Mouse (Mus musculus) lung, postnatal 0 days (tissue): ENCODE measurements at regions not wholly inside any gene's neighbourhood (a gene's known extent, or its start where the extent isn't known, plus 50 kb on each side); places are given as distances from the start of the nearest gene placed in this dataset.
A peak's percentile ranks its signal among the peaks of the same experiment; 100 is the strongest.

ENCODE experiments used
- ATAC-seq: fragments of 200-750 bp; cut with Nextera tagmentation; 2 replicates; pipeline ENCODE4 v1.8.0; 2017; ENCODE audit warnings: moderate library complexity
- DNase-seq: peaks from one replicate; pipeline ENCODE4 v3.0.0-alpha.2; 2016; ENCODE audit warnings: low spot score
- H3K27ac ChIP-seq: fragments of 300-500 bp; sonication (generic); 2 replicates; pipeline ENCODE4 v1.5.1; 2014; ENCODE audit warnings: antibody characterized with exemption, mild to moderate bottlenecking, low read length, mixed read lengths
- H3K27me3 ChIP-seq: fragments of 300-500 bp; sonication (generic); replicated peaks from 2 replicates; pipeline ENCODE4 v1.6.1; 2014; ENCODE audit warnings: low read length, mixed read lengths; ENCODE audit not compliant: insufficient read depth
- H3K36me3 ChIP-seq: fragments of 300-500 bp; sonication (generic); 2 replicates; pipeline ENCODE4 v1.6.1; 2014; ENCODE audit warnings: low read length, mixed read lengths; ENCODE audit not compliant: insufficient read depth
- H3K4me1 ChIP-seq: fragments of 300-500 bp; sonication (generic); 2 replicates; pipeline ENCODE4 v1.6.1; 2014; ENCODE audit warnings: antibody characterized with exemption, low read depth, low read length, mixed read lengths; ENCODE audit not compliant: insufficient read depth
- H3K4me2 ChIP-seq: fragments of 300-500 bp; sonication (generic); replicated peaks from 2 replicates; pipeline ENCODE4 v1.6.1; 2014; ENCODE audit warnings: low read depth, mild to moderate bottlenecking, low read length, moderate library complexity, mixed read lengths
- H3K4me3 ChIP-seq: fragments of 300-500 bp; sonication (generic); 2 replicates; pipeline ENCODE4 v1.5.1; 2014; ENCODE audit warnings: low read depth, low read length
- H3K9ac ChIP-seq: fragments of 300-500 bp; sonication (generic); replicated peaks from 2 replicates; pipeline ENCODE4 v1.6.1; 2014; ENCODE audit warnings: low read depth, mild to moderate bottlenecking
- H3K9me3 ChIP-seq: fragments of 300-500 bp; sonication (generic); 2 replicates; pipeline ENCODE4 v1.6.1; 2016; ENCODE audit warnings: low read length, mixed read lengths
- CTCF ChIP-seq: IDR thresholded peaks from 2 replicates; pipeline ENCODE4 v1.5.1; 2016; ENCODE audit warnings: antibody characterized with exemption, mild to moderate bottlenecking
- EP300 ChIP-seq: IDR thresholded peaks from 2 replicates; pipeline ENCODE4 v1.6.1; 2016; ENCODE audit warnings: antibody characterized with exemption, mild to moderate bottlenecking, control low read depth
- WGBS: fragments of 180-500 bp; shearing (Covaris S2); extraction: QIAGEN DNeasy Blood & Tissue Kit; methylation state at CpG from one replicate; pipeline ENCODE4 v1.1.7; 2014; 5-methylcytosine and 5-hydroxymethylcytosine counted together

- WGBS = 78% methylated on average over 6 of the region's 6 CpGs
- H3K4me1 ChIP-seq = peaks cover 14% of the 10 kb centered on the region; the same call in 1 of the 2 replicates
- no peak for ATAC-seq
- DNase-seq = no peak
- H3K9me3 ChIP-seq = no peaks in the 10 kb centered on the region
- H3K4me3 ChIP-seq = no peak overlapping the region
- no peaks in the 10 kb centered on the region for H3K36me3 ChIP-seq
- H3K9ac ChIP-seq = no peak overlapping the region
- H3K4me2 ChIP-seq = no peak overlapping the region
- H3K27me3 ChIP-seq = no peaks in the 10 kb centered on the region
- no peak overlapping the region for H3K27ac ChIP-seq
- TF ChIP-seq CTCF = no peak
- no peak for TF ChIP-seq EP300
Measured at GRCm38 (mm10) chr17:15193831-15194230, 152.5 kb upstream of the Gm3448 start.

GRCm38 (mm10) chr17:15192840-15193239 lies 151.5 kb upstream of the Gm3448 start:
- TF ChIP-seq EP300 = peak; percentile 65
- TF ChIP-seq CTCF = no peak
- ATAC-seq = peak; percentile 95
- peak; percentile 90 for DNase-seq
- WGBS = 17% methylated on average over 7 of the region's 7 CpGs
- no peak overlapping the region for H3K4me3 ChIP-seq
- H3K9me3 ChIP-seq = no peaks in the 10 kb centered on the region
- no peak overlapping the region for H3K4me2 ChIP-seq
- no peak overlapping the region for H3K9ac ChIP-seq
- no peaks in the 10 kb centered on the region for H3K27me3 ChIP-seq
- peaks cover 14% of the 10 kb centered on the region; the same call in 1 of the 2 replicates for H3K4me1 ChIP-seq
- no peaks in the 10 kb centered on the region for H3K36me3 ChIP-seq
- H3K27ac ChIP-seq = peak overlapping the region; percentile 38; the same call in 1 of the 2 replicates

- ATAC-seq = no peak
- 17% methylated on average over 5 of the region's 5 CpGs for WGBS
- TF ChIP-seq CTCF (no peak), EP300 (no peak)
- no peaks in the 10 kb centered on the region for H3K36me3 ChIP-seq
- H3K27me3 ChIP-seq = no peaks in the 10 kb centered on the region
- no peaks in the 10 kb centered on the region for H3K9me3 ChIP-seq
- no peak overlapping the region for H3K4me3 ChIP-seq
- DNase-seq = no peak
- H3K27ac ChIP-seq = no peak overlapping the region
- no peak overlapping the region for H3K4me2 ChIP-seq
- no peaks in the 10 kb centered on the region for H3K4me1 ChIP-seq
- no peak overlapping the region for H3K9ac ChIP-seq
Measured at GRCm38 (mm10) chr17:15185217-15185616, 143.9 kb upstream of the Gm3448 start.

GRCm38 (mm10) chr17:15183800-15184199 lies 142.5 kb upstream of the Gm3448 start:
- Histone ChIP-seq H3K27ac (no peak overlapping the region), H3K9me3 (no peaks in the 10 kb centered on the region), H3K9ac (no peak overlapping the region), H3K4me1 (no peaks in the 10 kb centered on the region), H3K4me2 (no peak overlapping the region), H3K4me3 (no peak overlapping the region), H3K36me3 (no peaks in the 10 kb centered on the region), H3K27me3 (no peaks in the 10 kb centered on the region)
- no peak for DNase-seq
- TF ChIP-seq EP300 = no peak
- peak; percentile 45; the same call in 1 of the 2 replicates for TF ChIP-seq CTCF
- 48% methylated on average over 6 of the region's 6 CpGs for WGBS
- peak; percentile 35; the same call in 1 of the 2 replicates for ATAC-seq

- H3K27ac ChIP-seq = no peak overlapping the region
- no peaks in the 10 kb centered on the region for H3K9me3 ChIP-seq
- no peak for TF ChIP-seq CTCF
- DNase-seq = no peak
- H3K4me1 ChIP-seq = no peaks in the 10 kb centered on the region
- H3K27me3 ChIP-seq = no peaks in the 10 kb centered on the region
- ATAC-seq = no peak
- 23% methylated on average over 4 of the region's 4 CpGs for WGBS
- H3K4me3 ChIP-seq = no peak overlapping the region
- no peak overlapping the region for H3K4me2 ChIP-seq
- H3K9ac ChIP-seq = no peak overlapping the region
- H3K36me3 ChIP-seq = no peaks in the 10 kb centered on the region
Measured at GRCm38 (mm10) chr17:15182105-15182504, 140.8 kb upstream of the Gm3448 start.

- TF ChIP-seq EP300 = no peak
- no peak for TF ChIP-seq CTCF
- Histone ChIP-seq H3K4me3 (no peak overlapping the region), H3K9ac (no peak overlapping the region), H3K27me3 (no peaks in the 10 kb centered on the region), H3K36me3 (no peaks in the 10 kb centered on the region), H3K9me3 (no peaks in the 10 kb centered on the region), H3K27ac (no peak overlapping the region), H3K4me2 (no peak overlapping the region), H3K4me1 (no peaks in the 10 kb centered on the region)
- no peak for DNase-seq
- WGBS = 30% methylated on average over 10 of the region's 10 CpGs
- ATAC-seq = no peak
Measured at GRCm38 (mm10) chr17:15180223-15180860, 139.0 kb upstream of the Gm3448 start.
